Mouse (Mus musculus): ENCODE results near the gene Ate1.

DNA sequence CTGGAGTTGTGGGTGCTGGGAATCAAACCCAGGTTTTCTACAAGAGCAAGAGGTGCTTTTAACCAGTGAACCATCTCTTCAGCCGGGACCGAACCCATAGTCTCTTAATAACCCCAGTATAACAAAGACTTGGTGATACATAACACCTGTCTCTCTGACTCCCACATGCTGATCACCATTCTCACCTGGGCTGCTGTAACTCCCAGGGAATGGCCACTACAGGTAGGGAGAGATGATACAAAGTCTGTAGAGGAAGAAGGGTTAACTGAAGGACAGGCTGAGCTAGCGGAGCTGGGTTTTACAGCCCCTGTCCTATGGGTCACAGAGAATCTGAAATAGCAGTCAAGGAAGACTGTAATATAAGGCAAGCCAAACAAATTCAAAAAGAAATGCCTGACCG lies 23.0 kb upstream of the Ate1 start:
- TF ChIP-seq CTCF (conservative IDR thresholded peaks at IDR 0.05; ENCODE audit: insufficient read depth, insufficient read length, low read depth, low read length), result no peak
- no peak for TF ChIP-seq POLR2A (IDR thresholded peaks at IDR 0.05; ENCODE audit: low read depth, low read length)
